Mouse (Mus musculus) lung, postnatal 25 days (tissue): ENCODE data around the gene Slc9b2.

Source experiments
- DNase-seq: peaks from one replicate; pipeline ENCODE4 v3.0.0; 2022; ENCODE audit warnings: low spot score

The Slc9b2 gene

GRCm38 (mm10) chr3:135307411-135308259 lies at the start of gene Slc9b2:
TSS of gene Slc9b2 (plus strand) at chr3:135307700.
- peak; percentile 48 for DNase-seq

- no peak for DNase-seq
Measured at GRCm38 (mm10) chr3:135258919-135259318, 48.6 kb upstream of the Slc9b2 start.

GRCm38 (mm10) chr3:135260233-135260632 lies 47.3 kb upstream of the Slc9b2 start:
- no peak for DNase-seq

GRCm38 (mm10) chr3:135268616-135269015 lies 38.9 kb upstream of the Slc9b2 start:
- DNase-seq, result no peak

- DNase-seq, result no peak
Measured at GRCm38 (mm10) chr3:135269391-135269990, 38.0 kb upstream of the Slc9b2 start.

GRCm38 (mm10) chr3:135272627-135273026 lies 34.9 kb upstream of the Slc9b2 start:
- DNase-seq, result no peak

- DNase-seq, result no peak
Measured at GRCm38 (mm10) chr3:135273047-135273446, 34.5 kb upstream of the Slc9b2 start.

GRCm38 (mm10) chr3:135280160-135280559 lies 27.3 kb upstream of the Slc9b2 start:
- DNase-seq, result no peak

- DNase-seq, result peak; percentile 84
Measured at GRCm38 (mm10) chr3:135280669-135281415, 26.7 kb upstream of the Slc9b2 start, which contains the start of gene Bdh2. TSS of gene Bdh2 (plus strand) at chr3:135281221.

- no peak for DNase-seq
Measured at GRCm38 (mm10) chr3:135281701-135282100, 25.8 kb upstream of the Slc9b2 start.

GRCm38 (mm10) chr3:135285256-135285655 lies 22.2 kb upstream of the Slc9b2 start:
- peak; percentile 16 for DNase-seq

- peak; percentile 34 for DNase-seq
Measured at GRCm38 (mm10) chr3:135285807-135286206, 21.7 kb upstream of the Slc9b2 start.

- DNase-seq, result no peak
Measured at GRCm38 (mm10) chr3:135288138-135288750, 19.3 kb upstream of the Slc9b2 start.

GRCm38 (mm10) chr3:135289148-135289547 lies 18.4 kb upstream of the Slc9b2 start:
- no peak for DNase-seq

- peak; percentile 50 for DNase-seq
Measured at GRCm38 (mm10) chr3:135290249-135290894, 17.1 kb upstream of the Slc9b2 start.

- peak; percentile 2 for DNase-seq
Measured at GRCm38 (mm10) chr3:135293703-135294102, 13.8 kb upstream of the Slc9b2 start.

GRCm38 (mm10) chr3:135295559-135295958 lies 11.9 kb upstream of the Slc9b2 start:
- no peak for DNase-seq

GRCm38 (mm10) chr3:135298560-135298959 lies 8.9 kb upstream of the Slc9b2 start:
- peak; percentile 8 for DNase-seq

- DNase-seq, result no peak
Measured at GRCm38 (mm10) chr3:135300081-135300480, 7.4 kb upstream of the Slc9b2 start.

- DNase-seq, result no peak
Measured at GRCm38 (mm10) chr3:135304060-135304459, 3.4 kb upstream of the Slc9b2 start.

- DNase-seq, result no peak
Measured at GRCm38 (mm10) chr3:135304566-135304965, 2.9 kb upstream of the Slc9b2 start.
